15 mouse cellular contexts compared by ENCODE assay signal in the genomic region with DNA sequence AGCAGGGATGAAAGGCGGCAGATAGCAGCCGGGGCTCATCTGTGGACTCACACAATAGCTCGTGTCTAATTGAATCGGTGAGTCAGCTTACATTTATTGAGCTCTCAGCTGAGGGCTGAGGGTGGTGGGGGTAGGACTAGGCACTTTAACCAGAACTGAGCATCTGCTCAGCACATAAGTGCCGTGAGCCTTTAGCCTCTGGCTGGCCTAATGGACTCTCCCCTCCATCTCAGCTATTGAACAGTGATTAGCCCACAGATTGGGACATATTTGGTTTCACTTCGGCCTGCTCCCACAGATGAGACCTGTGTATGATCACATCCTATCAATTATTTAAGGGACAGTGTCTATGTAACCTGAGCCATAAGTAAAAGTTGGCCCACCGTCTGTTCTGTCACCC.
DNase-seq lines count a peak whose midpoint lies in the region; ATAC-seq lines count a peak whose summit lies in the region.
"Had no signal": no experiment of that assay in that cellular context is flagged by ENCODE, and none has a peak within 500 bp of the region (broad histone marks: within the 10 kb centered on the region; RNA-seq: fewer than 3 reads in every experiment).

No protein-coding gene starts in this region.

- H3K36me3 ChIP-seq in kidney, embryonic 14.5 days (ENCODE audit: control insufficient read depth, insufficient read depth, low read length), result no peaks in the 10 kb centered on the region
- H3K36me3 ChIP-seq in hindbrain, embryonic 11.5 days (ENCODE audit: control insufficient read depth, insufficient read depth, low read length), result no peaks in the 10 kb centered on the region
- no peaks in the 10 kb centered on the region for H3K36me3 ChIP-seq in midbrain, embryonic 13.5 days

- H3K9me3 ChIP-seq in kidney, embryonic 14.5 days (ENCODE audit: control insufficient read depth, low read length), result no peaks in the 10 kb centered on the region
- H3K9me3 ChIP-seq in hindbrain, embryonic 11.5 days (ENCODE audit: control insufficient read depth, low read length), result no peaks in the 10 kb centered on the region
- H3K9me3 ChIP-seq in midbrain, embryonic 13.5 days, result no peaks in the 10 kb centered on the region

- no peak overlapping the region for H3K4me3 ChIP-seq in kidney, embryonic 14.5 days (ENCODE audit: low read length)
- H3K4me3 ChIP-seq in hindbrain, embryonic 11.5 days (ENCODE audit: low read depth, low read length), result no peak overlapping the region
- no peak overlapping the region for H3K4me3 ChIP-seq in midbrain, embryonic 13.5 days (replicated peaks)
- H3K4me3 ChIP-seq: gastrocnemius, adult 2 months had no signal

- no peak overlapping the region for H3K9ac ChIP-seq in kidney, embryonic 14.5 days (ENCODE audit: low read depth, low read length)
- no peak overlapping the region for H3K9ac ChIP-seq in hindbrain, embryonic 11.5 days (ENCODE audit: low read depth, low read length)
- H3K9ac ChIP-seq in midbrain, embryonic 13.5 days (replicated peaks), result no peak overlapping the region

- ATAC-seq in kidney, embryonic 14.5 days (ENCODE audit: low FRiP score, low TSS enrichment), result 0 out of 2 replicates have a peak, but pooled peaks have one; percentile 43
- peak; percentile 93 for ATAC-seq in hindbrain, embryonic 11.5 days (ENCODE audit: low FRiP score)
- ATAC-seq in midbrain, embryonic 13.5 days, result peak; percentile 94
- ATAC-seq in activated CD4-positive, CD25-positive, alpha-beta regulatory T cell, adult 4 months, result no peak

- DNase-seq in kidney, adult 9 months, result no peak
- DNase-seq in hindbrain, embryonic 11.5 days (ENCODE audit: low spot score), result peak; percentile 56
- DNase-seq in retina, postnatal 1 day, result peak; percentile 59
- DNase-seq in right cerebral cortex, adult 2 months (ENCODE audit: low spot score in 2 of 2), result no peak
- no peak for DNase-seq in gastrocnemius, postnatal 14 days
- DNase-seq: cerebellum, adult 8-10 months; gastrocnemius, adult 2 months; layer of hippocampus, adult 9-11 months; lung, postnatal 4 days; thymus, postnatal 25 days had no signal

- H3K27ac ChIP-seq in kidney, embryonic 14.5 days (ENCODE audit: low read depth, low read length), result no peak overlapping the region
- H3K27ac ChIP-seq in hindbrain, embryonic 11.5 days (ENCODE audit: low read depth, low read length), result no peak overlapping the region
- peak overlapping the region; percentile 48; the same call in 1 of the 2 replicates for H3K27ac ChIP-seq in midbrain, embryonic 13.5 days
- H3K27ac ChIP-seq: gastrocnemius, adult 2 months; kidney, postnatal 0 days had no signal

- intact Hi-C loops in gastrocnemius, postnatal 14 days (cut with DNase I; ENCODE audit: low total_unique reads), result no loop called here

- no peak overlapping the region for H3K4me2 ChIP-seq in kidney, embryonic 14.5 days (replicated peaks; ENCODE audit: low read depth, low read length)
- H3K4me2 ChIP-seq in hindbrain, embryonic 11.5 days (replicated peaks; ENCODE audit: low read depth, low read length), result no peak overlapping the region
- no peak overlapping the region for H3K4me2 ChIP-seq in midbrain, embryonic 13.5 days (replicated peaks)
- H3K4me2 ChIP-seq: heart, embryonic 11.5 days had no signal

- H3K27me3 ChIP-seq in kidney, embryonic 14.5 days (ENCODE audit: control insufficient read depth, insufficient read depth, low read length), result no peaks in the 10 kb centered on the region
- H3K27me3 ChIP-seq in hindbrain, embryonic 11.5 days (ENCODE audit: control insufficient read depth, insufficient read depth, low read length), result no peaks in the 10 kb centered on the region
- no peaks in the 10 kb centered on the region for H3K27me3 ChIP-seq in midbrain, embryonic 13.5 days

- 48% methylated on average over 7 of the region's 7 CpGs for WGBS in kidney, embryonic 14.5 days
- WGBS in hindbrain, embryonic 11.5 days, result 56% methylated on average over 7 of the region's 7 CpGs
- 31% methylated on average over 7 of the region's 7 CpGs for WGBS in midbrain, embryonic 13.5 days

- no peaks in the 10 kb centered on the region for H3K4me1 ChIP-seq in kidney, embryonic 14.5 days (ENCODE audit: control insufficient read depth, insufficient read depth, low read length)
- no peaks in the 10 kb centered on the region for H3K4me1 ChIP-seq in hindbrain, embryonic 11.5 days (replicated peaks; ENCODE audit: control insufficient read depth, insufficient read depth, low read length)
- peaks cover 6% of the 10 kb centered on the region; the same call in 1 of the 2 replicates for H3K4me1 ChIP-seq in midbrain, embryonic 13.5 days (replicated peaks)

Comparison
In these comparisons a context has a peak if more than half of its experiments do, and no peak if none do; other contexts are left out.
1. DNase-seq: peak in hindbrain, embryonic 11.5 days (single experiment) and retina, postnatal 1 day (single experiment); none in kidney, adult 9 months (single experiment), right cerebral cortex, adult 2 months (0 of 2) and gastrocnemius, postnatal 14 days (single experiment).